Comparison of ENCODE assay signal across 23 mouse cellular contexts in genomic region chr8:81815551-81815950, GRCm38 (mm10).
A peak's percentile ranks its signal among the peaks of the same experiment; 100 is the strongest.
DNase-seq lines count a peak whose midpoint lies in the region; ATAC-seq lines count a peak whose summit lies in the region.
"Had no signal": no experiment of that assay in that cellular context is flagged by ENCODE, and none has a peak within 500 bp of the region (broad histone marks: within the 10 kb centered on the region; RNA-seq: fewer than 3 reads in every experiment).

No protein-coding gene starts in this region.

- intact Hi-C loops in left cerebral cortex, postnatal 14 days (cut with DNase I), result no loop called here

- H3K27me3 ChIP-seq in hindbrain, embryonic 11.5 days (ENCODE audit: control insufficient read depth, insufficient read depth, low read length), result no peaks in the 10 kb centered on the region
- no peaks in the 10 kb centered on the region for H3K27me3 ChIP-seq in hindbrain, embryonic 12.5 days
- H3K27me3 ChIP-seq in embryonic facial prominence, embryonic 14.5 days (replicated peaks; ENCODE audit: control insufficient read depth, insufficient read depth, low read length), result no peaks in the 10 kb centered on the region
- no peaks in the 10 kb centered on the region for H3K27me3 ChIP-seq in limb, embryonic 11.5 days (ENCODE audit: control insufficient read depth, insufficient read depth, low read length)
- H3K27me3 ChIP-seq: embryonic facial prominence, embryonic 12.5 days; forebrain, embryonic 13.5 days; heart, embryonic 15.5 days; hindbrain, embryonic 15.5 days had no signal

- H3K9me3 ChIP-seq in hindbrain, embryonic 11.5 days (ENCODE audit: control insufficient read depth, low read length), result no peaks in the 10 kb centered on the region
- H3K9me3 ChIP-seq in hindbrain, embryonic 12.5 days (replicated peaks), result no peaks in the 10 kb centered on the region
- no peaks in the 10 kb centered on the region for H3K9me3 ChIP-seq in embryonic facial prominence, embryonic 14.5 days (ENCODE audit: control insufficient read depth, low read length)
- no peaks in the 10 kb centered on the region for H3K9me3 ChIP-seq in limb, embryonic 11.5 days (ENCODE audit: control insufficient read depth, low read length)
- H3K9me3 ChIP-seq: embryonic facial prominence, embryonic 12.5 days; forebrain, embryonic 13.5 days; heart, embryonic 15.5 days; hindbrain, embryonic 15.5 days had no signal

- no peaks in the 10 kb centered on the region for H3K36me3 ChIP-seq in hindbrain, embryonic 11.5 days (ENCODE audit: control insufficient read depth, insufficient read depth, low read length)
- no peaks in the 10 kb centered on the region for H3K36me3 ChIP-seq in hindbrain, embryonic 12.5 days
- H3K36me3 ChIP-seq in embryonic facial prominence, embryonic 14.5 days (ENCODE audit: control insufficient read depth, insufficient read depth, low read length), result no peaks in the 10 kb centered on the region
- no peaks in the 10 kb centered on the region for H3K36me3 ChIP-seq in limb, embryonic 11.5 days (ENCODE audit: control insufficient read depth, insufficient read depth, low read length)
- H3K36me3 ChIP-seq: embryonic facial prominence, embryonic 12.5 days; heart, embryonic 15.5 days; hindbrain, embryonic 15.5 days had no signal

- H3K4me1 ChIP-seq in hindbrain, embryonic 11.5 days (replicated peaks; ENCODE audit: control insufficient read depth, insufficient read depth, low read length), result no peaks in the 10 kb centered on the region
- H3K4me1 ChIP-seq in hindbrain, embryonic 12.5 days, result 0 out of 2 replicates have a peak, but pooled peaks cover 7% of the 10 kb centered on the region
- 0 out of 2 replicates have a peak, but pooled peaks cover 10% of the 10 kb centered on the region for H3K4me1 ChIP-seq in embryonic facial prominence, embryonic 14.5 days (ENCODE audit: control insufficient read depth, insufficient read depth, low read length)
- 0 out of 2 replicates have a peak, but pooled peaks cover 2% of the 10 kb centered on the region for H3K4me1 ChIP-seq in limb, embryonic 11.5 days (ENCODE audit: control insufficient read depth, insufficient read depth, low read length)
- H3K4me1 ChIP-seq: heart, embryonic 15.5 days had no signal

- DNase-seq in hindbrain, embryonic 11.5 days (ENCODE audit: low spot score), result peak; percentile 30
- DNase-seq in embryonic facial prominence, embryonic 14.5 days (ENCODE audit: low spot score), result peak; percentile 25
- DNase-seq in limb, embryonic 11.5 days (ENCODE audit: low spot score), result peak; percentile 73
- no peak for DNase-seq in adrenal gland, adult 8-10 months
- no peak for DNase-seq in left cerebral cortex, adult 9 months (ENCODE audit: low spot score in 2 of 2)
- DNase-seq in Muller cell, postnatal 12 days (ENCODE audit: inconsistent ontology term), result no peak
- no peak for DNase-seq in left cerebral cortex, postnatal 14 days (ENCODE audit: low spot score in 2 of 2)
- DNase-seq: adrenal gland, adult 2 months; adrenal gland, postnatal 36 days; cerebellum, adult 2 months; cerebellum, postnatal 10 days; forebrain, postnatal 0 days; gastrocnemius, adult 2 months; heart, adult 18-20 months; heart, postnatal 14 days had no signal

- no peak for ATAC-seq in hindbrain, embryonic 11.5 days (ENCODE audit: low FRiP score)
- ATAC-seq in hindbrain, embryonic 12.5 days (ENCODE audit: low FRiP score), result no peak
- ATAC-seq in embryonic facial prominence, embryonic 14.5 days (ENCODE audit: low read depth), result no peak
- 0 out of 2 replicates have a peak, but pooled peaks have one; percentile 54 for ATAC-seq in limb, embryonic 11.5 days (ENCODE audit: insufficient number of reproducible peaks, low FRiP score, low TSS enrichment, low read depth)
- ATAC-seq: forebrain, embryonic 13.5 days; forebrain, postnatal 0 days; inflammation-experienced regulatory T-cells, adult 6 months; intestine, postnatal 0 days had no signal

- WGBS in hindbrain, embryonic 11.5 days, result 59% methylated on average over 4 of the region's 4 CpGs
- WGBS in hindbrain, embryonic 12.5 days, result 64% methylated on average over 4 of the region's 4 CpGs
- WGBS in embryonic facial prominence, embryonic 14.5 days, result 25% methylated on average over 4 of the region's 4 CpGs
- 12% methylated on average over 4 of the region's 4 CpGs for WGBS in limb, embryonic 11.5 days

- H3K27ac ChIP-seq in hindbrain, embryonic 11.5 days (ENCODE audit: low read depth, low read length), result no peak overlapping the region
- no peak overlapping the region for H3K27ac ChIP-seq in hindbrain, embryonic 12.5 days
- H3K27ac ChIP-seq in embryonic facial prominence, embryonic 14.5 days (replicated peaks; ENCODE audit: low read depth, low read length), result no peak overlapping the region
- H3K27ac ChIP-seq in limb, embryonic 11.5 days (replicated peaks; ENCODE audit: low read depth, low read length), result no peak overlapping the region
- H3K27ac ChIP-seq: embryonic facial prominence, embryonic 12.5 days; forebrain, embryonic 13.5 days; gastrocnemius, adult 2 months; heart, embryonic 15.5 days; hindbrain, embryonic 15.5 days had no signal

- no peak overlapping the region for H3K9ac ChIP-seq in hindbrain, embryonic 11.5 days (ENCODE audit: low read depth, low read length)
- no peak overlapping the region for H3K9ac ChIP-seq in hindbrain, embryonic 12.5 days
- no peak overlapping the region for H3K9ac ChIP-seq in embryonic facial prominence, embryonic 14.5 days (ENCODE audit: low read depth, low read length)
- H3K9ac ChIP-seq in limb, embryonic 11.5 days (ENCODE audit: low read length), result no peak overlapping the region
- H3K9ac ChIP-seq: embryonic facial prominence, embryonic 12.5 days; forebrain, embryonic 13.5 days; forebrain, postnatal 0 days; heart, embryonic 15.5 days; hindbrain, embryonic 15.5 days had no signal

- no peak overlapping the region for H3K4me3 ChIP-seq in hindbrain, embryonic 11.5 days (ENCODE audit: low read depth, low read length)
- H3K4me3 ChIP-seq in hindbrain, embryonic 12.5 days, result no peak overlapping the region
- no peak overlapping the region for H3K4me3 ChIP-seq in embryonic facial prominence, embryonic 14.5 days (ENCODE audit: low read depth, low read length)
- H3K4me3 ChIP-seq in limb, embryonic 11.5 days (ENCODE audit: low read depth, low read length), result no peak overlapping the region
- H3K4me3 ChIP-seq: embryonic facial prominence, embryonic 12.5 days; forebrain, embryonic 13.5 days; gastrocnemius, adult 2 months; heart, embryonic 15.5 days; hindbrain, embryonic 15.5 days had no signal

- H3K4me2 ChIP-seq in hindbrain, embryonic 11.5 days (replicated peaks; ENCODE audit: low read depth, low read length), result no peak overlapping the region
- H3K4me2 ChIP-seq in hindbrain, embryonic 12.5 days (replicated peaks), result no peak overlapping the region
- no peak overlapping the region for H3K4me2 ChIP-seq in embryonic facial prominence, embryonic 14.5 days (ENCODE audit: low read depth, low read length)
- H3K4me2 ChIP-seq in limb, embryonic 11.5 days (ENCODE audit: low read depth, severe bottlenecking), result no peak overlapping the region
- H3K4me2 ChIP-seq: embryonic facial prominence, embryonic 12.5 days; forebrain, embryonic 13.5 days; heart, embryonic 11.5 days; heart, embryonic 15.5 days; hindbrain, embryonic 15.5 days had no signal

Comparison
In these comparisons a context has a peak if more than half of its experiments do, and no peak if none do; other contexts are left out.
1. DNase-seq: peak in hindbrain, embryonic 11.5 days (single experiment), embryonic facial prominence, embryonic 14.5 days (single experiment) and limb, embryonic 11.5 days (single experiment); none in adrenal gland, adult 8-10 months (single experiment), left cerebral cortex, adult 9 months (0 of 2), Muller cell, postnatal 12 days (single experiment) and left cerebral cortex, postnatal 14 days (0 of 2).